Mouse (Mus musculus) liver, embryonic 15.5 days (tissue): Measurements from ENCODE around the gene Tekt4. TPM values are rescaled to one million over a fixed set of nuclear protein-coding genes. Genes with fewer than 3 reads are reported as not detected.

ENCODE experiments used
- ATAC-seq: fragments of 200-750 bp; cut with Nextera tagmentation; 2 replicates; pipeline ENCODE4 v1.8.0; 2017; ENCODE audit warnings: moderate number of reproducible peaks, mild to moderate bottlenecking, moderate library complexity; ENCODE audit not compliant: insufficient read depth
- H3K27ac ChIP-seq: fragments of 300-500 bp; sonication (generic); replicated peaks from 2 replicates; pipeline ENCODE4 v1.5.1; 2015; ENCODE audit warnings: mild to moderate bottlenecking, inconsistent platforms
- H3K27me3 ChIP-seq: fragments of 300-500 bp; sonication (generic); 2 replicates; pipeline ENCODE4 v1.6.1; 2015; ENCODE audit warnings: mild to moderate bottlenecking, inconsistent platforms
- H3K36me3 ChIP-seq: fragments of 300-500 bp; sonication (generic); replicated peaks from 2 replicates; pipeline ENCODE4 v1.6.1; 2015; ENCODE audit warnings: moderate library complexity, mild to moderate bottlenecking, inconsistent platforms
- H3K4me1 ChIP-seq: fragments of 300-500 bp; sonication (generic); replicated peaks from 2 replicates; pipeline ENCODE4 v1.6.1; 2015; ENCODE audit warnings: inconsistent platforms
- H3K4me2 ChIP-seq: fragments of 300-500 bp; sonication (generic); 2 replicates; pipeline ENCODE4 v1.6.1; 2015; ENCODE audit warnings: moderate library complexity, mild to moderate bottlenecking, inconsistent platforms
- H3K4me3 ChIP-seq: fragments of 300-500 bp; sonication (generic); replicated peaks from 2 replicates; pipeline ENCODE4 v1.5.1; 2015; ENCODE audit warnings: mild to moderate bottlenecking, inconsistent platforms
- H3K9ac ChIP-seq: fragments of 300-500 bp; sonication (generic); 2 replicates; pipeline ENCODE4 v1.6.1; 2015; ENCODE audit warnings: moderate library complexity, mild to moderate bottlenecking, inconsistent platforms
- H3K9me3 ChIP-seq: fragments of 300-500 bp; sonication (generic); replicated peaks from 2 replicates; pipeline ENCODE4 v1.6.1; 2016; ENCODE audit warnings: inconsistent platforms
- WGBS: fragments of 180-500 bp; shearing (Covaris S2); methylation state at CpG from one replicate; pipeline ENCODE4 v1.1.7; 2015; ENCODE audit warnings: mixed read lengths; ENCODE audit not compliant: insufficient replicate concordance; 5-methylcytosine and 5-hydroxymethylcytosine counted together
- polyA plus RNA-seq: library from polyadenylated mRNA; unstranded; fragments of >200 nt; fragmentation: Nextera tagmentation; extraction: Ambion mirVana; gene quantifications from 2 replicates; pipeline ENCODE4 v1.2.1, GENCODE M21; 2015

Gene Tekt4
- polyA plus RNA-seq, 1 experiment from 2014 or later: not detected

- Histone ChIP-seq H3K4me3 (no peak overlapping the region), H3K4me1 (no peaks in the 10 kb centered on the region), H3K27ac (no peak overlapping the region), H3K4me2 (no peak overlapping the region), H3K9me3 (no peaks in the 10 kb centered on the region), H3K36me3 (no peaks in the 10 kb centered on the region), H3K9ac (no peak overlapping the region), H3K27me3 (no peaks in the 10 kb centered on the region)
- ATAC-seq: no peak
- 13% methylated on average over 5 of the region's 5 CpGs for WGBS
These were observed 61.9 kb downstream of the Tekt4 start for GRCm38 (mm10) chr17:25516315-25516714.

GRCm38 (mm10) chr17:25518144-25518543 lies 63.7 kb downstream of the Tekt4 start:
- WGBS: 79% methylated on average over 17 of the region's 17 CpGs
- no peaks in the 10 kb centered on the region for H3K4me1 ChIP-seq
- H3K27me3 ChIP-seq: no peaks in the 10 kb centered on the region
- no peaks in the 10 kb centered on the region for H3K9me3 ChIP-seq
- no peak overlapping the region for H3K27ac ChIP-seq
- H3K4me3 ChIP-seq: no peak overlapping the region
- no peaks in the 10 kb centered on the region for H3K36me3 ChIP-seq
- no peak overlapping the region for H3K4me2 ChIP-seq
- H3K9ac ChIP-seq: no peak overlapping the region
- ATAC-seq: no peak

GRCm38 (mm10) chr17:25519511-25519910 lies 65.1 kb downstream of the Tekt4 start:
- Histone ChIP-seq H3K4me3 (no peak overlapping the region), H3K9me3 (no peaks in the 10 kb centered on the region), H3K27me3 (no peaks in the 10 kb centered on the region), H3K4me2 (no peak overlapping the region), H3K9ac (no peak overlapping the region), H3K36me3 (no peaks in the 10 kb centered on the region), H3K27ac (no peak overlapping the region), H3K4me1 (no peaks in the 10 kb centered on the region)
- WGBS: 62% methylated on average over 5 of the region's 5 CpGs
- no peak for ATAC-seq

- WGBS: 27% methylated on average over 9 of the region's 9 CpGs
- H3K4me3 ChIP-seq: no peak overlapping the region
- H3K36me3 ChIP-seq: no peaks in the 10 kb centered on the region
- ATAC-seq: no peak
- no peak overlapping the region for H3K27ac ChIP-seq
- no peaks in the 10 kb centered on the region for H3K9me3 ChIP-seq
- no peak overlapping the region for H3K4me2 ChIP-seq
- no peaks in the 10 kb centered on the region for H3K27me3 ChIP-seq
- H3K4me1 ChIP-seq: no peaks in the 10 kb centered on the region
- H3K9ac ChIP-seq: no peak overlapping the region
These were observed 66.1 kb downstream of the Tekt4 start for GRCm38 (mm10) chr17:25520492-25520891.

DNA sequence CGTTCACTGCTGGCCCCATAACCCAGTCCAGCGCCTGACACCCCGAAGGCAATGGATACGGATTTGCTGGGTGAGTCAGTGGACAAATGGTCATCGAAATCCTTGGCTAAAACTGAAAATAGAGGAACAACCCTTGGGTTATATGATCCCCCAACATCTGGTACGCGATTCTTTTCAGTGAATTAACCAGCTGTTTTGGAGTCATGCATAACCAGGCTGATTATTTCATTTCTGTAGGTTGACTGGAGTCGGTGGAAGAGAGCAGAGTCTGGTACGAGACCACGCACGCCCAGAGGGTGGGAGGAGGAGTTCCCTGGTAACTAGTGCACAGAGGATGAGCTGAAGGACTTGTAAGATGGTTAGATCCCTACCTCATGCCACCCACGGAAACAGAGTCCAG lies 67.7 kb downstream of the Tekt4 start:
- Histone ChIP-seq H3K36me3 (no peaks in the 10 kb centered on the region), H3K4me2 (no peak overlapping the region), H3K27me3 (no peaks in the 10 kb centered on the region), H3K4me1 (no peaks in the 10 kb centered on the region), H3K9ac (no peak overlapping the region), H3K9me3 (no peaks in the 10 kb centered on the region), H3K4me3 (no peak overlapping the region), H3K27ac (no peak overlapping the region)
- no peak for ATAC-seq
- WGBS: 61% methylated on average over 12 of the region's 12 CpGs

Other genes with a start within 250 kb of the Tekt4 start
- gene Gnptg, start 214.5 kb upstream of the Tekt4 start, polyA plus RNA-seq: 19.5 and 21.6 TPM in 2 replicates
- gene Tsr3, start 214.4 kb upstream of the Tekt4 start, polyA plus RNA-seq: 18.9 and 19.1 TPM in 2 replicates
- gene Baiap3, start 198.3 kb upstream of the Tekt4 start, polyA plus RNA-seq: 0.30 and 0.58 TPM in 2 replicates
- gene Ube2i, start 180.0 kb upstream of the Tekt4 start, polyA plus RNA-seq: 214 and 242 TPM in 2 replicates
- 3.8 TPM in 2 replicates for gene Prss34, start 156.2 kb upstream of the Tekt4 start, polyA plus RNA-seq
- not detected in 2 replicates for gene Prss28, start 146.0 kb upstream of the Tekt4 start, polyA plus RNA-seq
- not detected in 2 replicates for gene Prss29, start 136.0 kb upstream of the Tekt4 start, polyA plus RNA-seq
- not detected in 2 replicates for gene Tpsab1, start 109.1 kb upstream of the Tekt4 start, polyA plus RNA-seq
- gene Tpsb2, start 88.3 kb upstream of the Tekt4 start, polyA plus RNA-seq: 0.47 and 0.55 TPM in 2 replicates
- 0.46 and 0.76 TPM in 2 replicates for gene Tpsg1, start 85.3 kb upstream of the Tekt4 start, polyA plus RNA-seq
- 0.24 and 0.36 TPM in 2 replicates for gene Cacna1h, start 20.8 kb upstream of the Tekt4 start, polyA plus RNA-seq
- not detected in 2 replicates for gene Sstr5, start 42.7 kb downstream of the Tekt4 start, polyA plus RNA-seq
- gene Sox8, start 116.1 kb downstream of the Tekt4 start, polyA plus RNA-seq: 0.21 and 0.43 TPM in 2 replicates
- 10.1 and 13.0 TPM in 2 replicates for gene Lmf1, start 124.5 kb downstream of the Tekt4 start, polyA plus RNA-seq